Mouse (Mus musculus) CH12.LX (cell line): ENCODE data around the gene Fam217b. TPM values are rescaled to one million over a fixed set of nuclear protein-coding genes. Genes with fewer than 3 reads are reported as not detected.

Experiments used
- DNase-seq: peaks from one replicate; pipeline ENCODE4 v3.0.0-alpha.2; 2013; ENCODE audit errors: extremely low read depth
- H3K27ac ChIP-seq: 2 replicates; pipeline ENCODE4 v1.5.1; 2012; ENCODE audit warnings: low read depth, mild to moderate bottlenecking, control low read depth, moderate library complexity; ENCODE audit not compliant: insufficient read depth
- H3K27me3 ChIP-seq: replicated peaks from 2 replicates; pipeline ENCODE3; 2012; ENCODE audit warnings: inconsistent platforms
- H3K36me3 ChIP-seq, 2 experiments: replicated peaks in 1 of 2; 2 replicates each; pipeline versions ENCODE3 to v1.6.1; 2012; ENCODE audit warnings: inconsistent platforms in 1 of 2, low read length in 1 of 2, mild to moderate bottlenecking in 1 of 2, mixed read lengths in 1 of 2, moderate library complexity in 1 of 2; ENCODE audit not compliant: control insufficient read depth in 1 of 2, insufficient read depth in 1 of 2
- H3K4me1 ChIP-seq, 2 experiments: 2 replicates each; pipeline ENCODE4 v1.6.1; 2012; ENCODE audit warnings: inconsistent platforms in 1 of 2, moderate library complexity in 1 of 2; ENCODE audit not compliant: insufficient read depth in 2 of 2, control insufficient read depth in 1 of 2
- H3K4me2 ChIP-seq: 2 replicates; pipeline ENCODE4 v1.6.1; 2012; ENCODE audit warnings: low read depth, mild to moderate bottlenecking, control low read depth; ENCODE audit not compliant: poor library complexity, insufficient read depth, severe bottlenecking
- H3K4me3 ChIP-seq, 3 experiments: fragments of 150-350 bp in 1 of 3; sonication (generic) in 1 of 3; replicated peaks in 1 of 3; 2 replicates each; pipeline versions ENCODE3 to v1.5.1; 2011 to 2012; ENCODE audit warnings: low read depth in 2 of 3, low read length in 2 of 3, mild to moderate bottlenecking in 2 of 3, moderate library complexity in 2 of 3, control low read depth in 1 of 3, improper control_type of control experiment in 1 of 3, inconsistent platforms in 1 of 3, mixed read lengths in 1 of 3; ENCODE audit not compliant: poor library complexity in 1 of 3
- H3K79me2 ChIP-seq: replicated peaks from 2 replicates; pipeline ENCODE4 v1.6.1; 2012; ENCODE audit warnings: mild to moderate bottlenecking, moderate library complexity; ENCODE audit not compliant: control insufficient read depth, poor library complexity, insufficient read depth, severe bottlenecking; ENCODE audit errors: extremely low read depth
- H3K9ac ChIP-seq: 2 replicates; pipeline ENCODE4 v1.6.1; 2012; ENCODE audit warnings: low read depth, mild to moderate bottlenecking, control low read depth, moderate library complexity; ENCODE audit not compliant: insufficient read depth
- H3K9me3 ChIP-seq: replicated peaks from 2 replicates; pipeline ENCODE3; 2012; ENCODE audit warnings: low read length, inconsistent platforms, mixed read lengths
- BHLHE40 ChIP-seq: IDR thresholded peaks from 2 replicates; pipeline ENCODE4 v1.6.1; 2011; ENCODE audit warnings: mild to moderate bottlenecking, low read depth, low read length, improper control_type of control experiment
- CHD1 ChIP-seq: IDR thresholded peaks from 2 replicates; pipeline ENCODE4 v1.6.1; 2012; ENCODE audit warnings: low read depth, low read length, improper control_type of control experiment, inconsistent platforms
- CHD2 ChIP-seq: IDR thresholded peaks from 2 replicates; pipeline ENCODE4 v1.6.1; 2011; ENCODE audit warnings: low read length, improper control_type of control experiment
- CTCF ChIP-seq, 2 experiments: IDR thresholded peaks in 1 of 2; conservative IDR thresholded peaks in 1 of 2; 2 replicates each; pipeline ENCODE4 v1.5.1; 2011 to 2012; ENCODE audit warnings: low read depth in 2 of 2, low read length in 2 of 2, improper control_type of control experiment in 1 of 2, inconsistent platforms in 1 of 2, mild to moderate bottlenecking in 1 of 2, moderate library complexity in 1 of 2
- E2F4 ChIP-seq: IDR thresholded peaks from 2 replicates; pipeline ENCODE4 v1.6.1; 2011; ENCODE audit warnings: low read depth, low read length, improper control_type of control experiment; ENCODE audit not compliant: insufficient replicate concordance
- ELF1 ChIP-seq: IDR thresholded peaks from 2 replicates; pipeline ENCODE4 v1.6.1; 2014; ENCODE audit warnings: low read depth, mild to moderate bottlenecking, inconsistent platforms, low read length, improper control_type of control experiment
- ETS1 ChIP-seq: conservative IDR thresholded peaks from 2 replicates; pipeline ENCODE4 v1.6.1; 2012; ENCODE audit warnings: low read depth, mild to moderate bottlenecking, inconsistent platforms, low read length, improper control_type of control experiment, moderate library complexity
- GABPA ChIP-seq: IDR thresholded peaks from 2 replicates; pipeline ENCODE4 v1.6.1; 2012; ENCODE audit warnings: low read depth, low read length, improper control_type of control experiment, inconsistent platforms; ENCODE audit not compliant: insufficient replicate concordance
- HCFC1 ChIP-seq: IDR thresholded peaks from 2 replicates; pipeline ENCODE4 v1.6.1; 2012; ENCODE audit warnings: low read depth, mild to moderate bottlenecking, inconsistent platforms, low read length, improper control_type of control experiment
- IRF4 ChIP-seq: IDR thresholded peaks from 2 replicates; pipeline ENCODE4 v1.6.1; 2014; ENCODE audit warnings: low read depth, mild to moderate bottlenecking, inconsistent platforms, low read length, improper control_type of control experiment
- JUND ChIP-seq: conservative IDR thresholded peaks from 2 replicates; pipeline ENCODE4 v1.6.1; 2011; ENCODE audit warnings: low read depth, low read length, improper control_type of control experiment
- KAT2A ChIP-seq: IDR thresholded peaks from 2 replicates; pipeline ENCODE4 v1.6.1; 2012; ENCODE audit warnings: low read length, improper control_type of control experiment, inconsistent platforms; ENCODE audit not compliant: insufficient replicate concordance
- MAX ChIP-seq: IDR thresholded peaks from 2 replicates; pipeline ENCODE4 v1.6.1; 2011; ENCODE audit warnings: low read length, improper control_type of control experiment
- MEF2A ChIP-seq: IDR thresholded peaks from 2 replicates; pipeline ENCODE4 v1.6.1; 2014; ENCODE audit warnings: low read depth, mild to moderate bottlenecking, inconsistent platforms, low read length, improper control_type of control experiment, borderline replicate concordance
- MYC ChIP-seq: IDR thresholded peaks from 2 replicates; pipeline ENCODE4 v1.6.1; 2011; ENCODE audit warnings: low read depth, mild to moderate bottlenecking, improper control_type of control experiment, low read length
- NELFE ChIP-seq: IDR thresholded peaks from 2 replicates; pipeline ENCODE4 v1.6.1; 2011; ENCODE audit warnings: low read depth, low read length, improper control_type of control experiment
- POLR2A ChIP-seq: IDR thresholded peaks from 2 replicates; pipeline ENCODE4 v1.6.1; 2011; ENCODE audit warnings: low read depth, mild to moderate bottlenecking, improper control_type of control experiment, low read length
- POLR2AphosphoS2 ChIP-seq: IDR thresholded peaks from 2 replicates; pipeline ENCODE4 v1.6.1; 2011; ENCODE audit warnings: low read depth, low read length, improper control_type of control experiment
- RCOR1 ChIP-seq: conservative IDR thresholded peaks from 2 replicates; pipeline ENCODE4 v1.6.1; 2012; ENCODE audit warnings: low read depth, mild to moderate bottlenecking, inconsistent platforms, low read length, improper control_type of control experiment
- TCF12 ChIP-seq: IDR thresholded peaks from 2 replicates; pipeline ENCODE4 v1.6.1; 2014; ENCODE audit warnings: low read depth, mild to moderate bottlenecking, inconsistent platforms, low read length, improper control_type of control experiment
- UBTF ChIP-seq: IDR thresholded peaks from 2 replicates; pipeline ENCODE4 v1.6.1; 2012; ENCODE audit warnings: low read depth, mild to moderate bottlenecking, inconsistent platforms, low read length, improper control_type of control experiment, moderate library complexity
- USF2 ChIP-seq: conservative IDR thresholded peaks from 2 replicates; pipeline ENCODE4 v1.6.1; 2011; ENCODE audit warnings: low read depth, low read length, improper control_type of control experiment
- ZMIZ1 ChIP-seq: IDR thresholded peaks from 2 replicates; pipeline ENCODE4 v1.6.1; 2012; ENCODE audit warnings: low read depth, mild to moderate bottlenecking, inconsistent platforms, low read length, improper control_type of control experiment
- dilution Hi-C: fragments of 300-500 bp; cut with MboI; formaldehyde crosslinking; loops from 2 replicates; pipeline ENCODE4 v1.14.3; 2020; ENCODE audit warnings: low sequenced_read_pairs; ENCODE audit not compliant: extremely low pct_unique_long_range_greater_than_20kb, extremely low pct_ligation_motif_present
- in situ Hi-C: fragments of 300-500 bp; cut with MboI; formaldehyde crosslinking; loops from 3 replicates; pipeline ENCODE4 v1.14.3; 2019; ENCODE audit warnings: low sequenced_read_pairs, low pct_ligation_motif_present, low pct_unique_long_range_greater_than_20kb, mixed read lengths
- polyA plus RNA-seq: library from polyadenylated mRNA; unstranded; fragments of >175 nt; gene quantifications from 2 replicates; pipeline ENCODE4 v1.2.1, GENCODE M21; 2012; ENCODE audit warnings: low read depth; ENCODE audit not compliant: insufficient read length
- total RNA-seq, 2 experiments: library from RNA; depleted of rRNA; stranded (reverse); fragments of 300-350 nt in 1 of 2; fragments of >200 nt in 1 of 2; gene quantifications; 2 replicates each; pipeline ENCODE4 v1.2.3; 2012 to 2014

Gene Fam217b
- total and polyA plus RNA-seq, 3 experiments: 0.05 to 0.08 TPM; not detected in 1

DNA sequence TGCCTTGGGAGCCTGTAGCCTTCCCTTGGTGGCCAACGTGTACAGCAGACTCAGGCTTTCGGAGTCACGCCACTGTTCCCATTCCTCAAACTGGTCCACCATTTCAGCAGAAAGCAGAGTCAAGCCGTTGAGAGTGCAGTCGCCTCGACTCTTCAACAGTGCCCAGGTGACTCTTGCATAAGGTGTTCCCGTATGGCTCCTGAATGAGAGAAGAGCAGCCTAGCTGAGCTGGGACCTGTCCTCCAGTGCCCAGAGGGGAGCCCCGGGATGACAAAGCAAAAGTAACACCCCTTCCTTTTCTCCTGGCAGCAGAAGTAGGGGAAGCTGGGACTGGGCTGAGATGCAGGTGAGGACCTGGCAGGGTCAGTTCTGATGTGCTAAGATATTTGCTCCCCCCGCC is 13.9 kb downstream of the Fam217b start:
- no peak overlapping the region for H3K27ac ChIP-seq
- H3K9me3 ChIP-seq: no peaks in the 10 kb centered on the region
- no peak overlapping the region for H3K9ac ChIP-seq
- no peak overlapping the region for H3K4me2 ChIP-seq
- dilution Hi-C loops (no loop called here), in situ Hi-C loops (no loop called here)
- no peaks in the 10 kb centered on the region for H3K4me1 ChIP-seq
- no peaks in the 10 kb centered on the region for H3K36me3 ChIP-seq
- TF ChIP-seq CHD1: no peak
- no peak for TF ChIP-seq HCFC1
- TF ChIP-seq POLR2A: no peak
- TF ChIP-seq MAX: no peak
- no peak for TF ChIP-seq GABPA
- no peak for TF ChIP-seq TCF12
- TF ChIP-seq IRF4: no peak
- no peak for TF ChIP-seq E2F4
- TF ChIP-seq CTCF (conservative IDR thresholded peaks at IDR 0.05 in 1 of 2, IDR thresholded peaks at IDR 0.05 in 1 of 2; ENCODE audit: low read depth in 2 of 2, low read length in 2 of 2): no peak
- no peak for TF ChIP-seq UBTF
- TF ChIP-seq ELF1: no peak
- no peak for TF ChIP-seq RCOR1
- TF ChIP-seq KAT2A: no peak
- DNase-seq: no peak
- no peaks in the 10 kb centered on the region for H3K79me2 ChIP-seq
- peaks cover 46% of the 10 kb centered on the region for H3K27me3 ChIP-seq
- no peak overlapping the region for H3K4me3 ChIP-seq

DNA sequence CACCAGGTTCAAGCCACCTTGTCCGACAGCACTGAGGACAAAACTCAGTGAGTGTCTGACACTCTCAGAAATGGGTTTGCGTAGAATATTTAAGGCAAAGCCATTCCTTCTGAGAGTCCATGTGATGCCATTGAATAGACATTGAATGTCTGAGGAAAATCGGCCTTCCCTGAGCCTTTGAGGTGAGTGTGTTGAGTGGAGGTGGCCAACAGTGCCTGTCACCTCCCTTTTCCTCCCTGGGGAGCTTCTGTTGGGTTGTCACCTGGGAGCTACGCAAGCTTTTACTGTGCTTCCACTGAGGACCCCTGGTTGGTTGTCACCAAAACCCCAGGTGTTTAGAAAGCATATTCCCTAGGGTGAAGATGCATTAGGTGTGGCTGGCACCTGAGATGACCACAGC is 14.4 kb downstream of the Fam217b start:
- in situ Hi-C loops: no loop called here

More for the DNA sequence above, 14.4 kb downstream of the Fam217b start:
- Histone ChIP-seq H3K4me3 (no peak overlapping the region), H3K27me3 (peaks cover 43% of the 10 kb centered on the region), H3K9me3 (no peaks in the 10 kb centered on the region), H3K36me3 (no peaks in the 10 kb centered on the region), H3K9ac (no peak overlapping the region), H3K27ac (no peak overlapping the region)
- no peak for DNase-seq
- TF ChIP-seq CHD2 (no peak), POLR2AphosphoS2 (no peak), IRF4 (no peak), E2F4 (no peak), ELF1 (no peak), USF2 (no peak), MEF2A (no peak), CTCF (conservative IDR thresholded peaks at IDR 0.05 in 1 of 2, IDR thresholded peaks at IDR 0.05 in 1 of 2; ENCODE audit: low read depth in 2 of 2, low read length in 2 of 2) (no peak), MYC (no peak), JUND (no peak), NELFE (no peak), KAT2A (no peak), ETS1 (no peak), BHLHE40 (no peak), ZMIZ1 (no peak)
- TF ChIP-seq, all 38 proteins: peak for 0
- H3K4me1 ChIP-seq: no peaks in the 10 kb centered on the region
- no peaks in the 10 kb centered on the region for H3K79me2 ChIP-seq
- no peak overlapping the region for H3K4me2 ChIP-seq
- dilution Hi-C loops: no loop called here
